Mouse (Mus musculus) forebrain, embryonic 16.5 days (tissue): ENCODE results near the gene Capzb. TPM values are rescaled to one million over a fixed set of nuclear protein-coding genes. Genes with fewer than 3 reads are reported as not detected.

Experiments used
- ATAC-seq: fragments of 200-750 bp; cut with Nextera tagmentation; 2 replicates; pipeline ENCODE4 v1.8.0; 2017; ENCODE audit warnings: mild to moderate bottlenecking, moderate library complexity
- H3K27ac ChIP-seq: fragments of 300-500 bp; sonication (generic); 2 replicates; pipeline ENCODE4 v1.5.1; 2014; ENCODE audit warnings: low read length, control low read depth
- H3K27me3 ChIP-seq: fragments of 300-500 bp; sonication (generic); replicated peaks from 2 replicates; pipeline ENCODE4 v1.6.1; 2014; ENCODE audit warnings: low read length; ENCODE audit not compliant: control insufficient read depth, insufficient read depth
- H3K36me3 ChIP-seq: fragments of 300-500 bp; sonication (generic); 2 replicates; pipeline ENCODE4 v1.6.1; 2014; ENCODE audit not compliant: control insufficient read depth, insufficient read depth
- H3K4me1 ChIP-seq: fragments of 300-500 bp; sonication (generic); replicated peaks from 2 replicates; pipeline ENCODE4 v1.6.1; 2014; ENCODE audit warnings: low read length; ENCODE audit not compliant: control insufficient read depth, insufficient read depth
- H3K4me2 ChIP-seq: fragments of 300-500 bp; sonication (generic); 2 replicates; pipeline ENCODE4 v1.6.1; 2014; ENCODE audit warnings: mild to moderate bottlenecking, low read length, control low read depth
- H3K4me3 ChIP-seq: fragments of 300-500 bp; sonication (generic); replicated peaks from 2 replicates; pipeline ENCODE4 v1.5.1; 2014; ENCODE audit warnings: mild to moderate bottlenecking, low read length, control low read depth
- H3K9ac ChIP-seq: fragments of 300-500 bp; sonication (generic); replicated peaks from 2 replicates; pipeline ENCODE4 v1.6.1; 2014; ENCODE audit warnings: low read depth, low read length, control low read depth
- H3K9me3 ChIP-seq: fragments of 300-500 bp; sonication (generic); 2 replicates; pipeline ENCODE4 v1.6.1; 2016; ENCODE audit warnings: low read length; ENCODE audit not compliant: control insufficient read depth
- WGBS: fragments of 180-500 bp; shearing (Covaris S2); extraction: QIAGEN DNeasy Blood & Tissue Kit; methylation state at CpG from one replicate; pipeline ENCODE4 v1.1.7; 2014; 5-methylcytosine and 5-hydroxymethylcytosine counted together
- polyA plus RNA-seq: library from polyadenylated mRNA; unstranded; fragments of >200 nt; fragmentation: Nextera tagmentation; extraction: Ambion mirVana; gene quantifications from 2 replicates; pipeline ENCODE4 v1.2.1, GENCODE M21; 2015

Capzb gene
- polyA plus RNA-seq, 1 experiment from 2014 or later = 311 TPM

- H3K4me3 ChIP-seq = no peak overlapping the region
- peaks cover 14% of the 10 kb centered on the region for H3K36me3 ChIP-seq
- H3K27ac ChIP-seq = no peak overlapping the region
- no peak overlapping the region for H3K9ac ChIP-seq
- WGBS = 85% methylated on average over 6 of the region's 6 CpGs
- no peaks in the 10 kb centered on the region for H3K27me3 ChIP-seq
- no peak for ATAC-seq
- no peak overlapping the region for H3K4me2 ChIP-seq
- no peaks in the 10 kb centered on the region for H3K4me1 ChIP-seq
- H3K9me3 ChIP-seq = no peaks in the 10 kb centered on the region
Measured at GRCm38 (mm10) chr4:139240334-139240733, 47.6 kb downstream of the Capzb start.

DNA sequence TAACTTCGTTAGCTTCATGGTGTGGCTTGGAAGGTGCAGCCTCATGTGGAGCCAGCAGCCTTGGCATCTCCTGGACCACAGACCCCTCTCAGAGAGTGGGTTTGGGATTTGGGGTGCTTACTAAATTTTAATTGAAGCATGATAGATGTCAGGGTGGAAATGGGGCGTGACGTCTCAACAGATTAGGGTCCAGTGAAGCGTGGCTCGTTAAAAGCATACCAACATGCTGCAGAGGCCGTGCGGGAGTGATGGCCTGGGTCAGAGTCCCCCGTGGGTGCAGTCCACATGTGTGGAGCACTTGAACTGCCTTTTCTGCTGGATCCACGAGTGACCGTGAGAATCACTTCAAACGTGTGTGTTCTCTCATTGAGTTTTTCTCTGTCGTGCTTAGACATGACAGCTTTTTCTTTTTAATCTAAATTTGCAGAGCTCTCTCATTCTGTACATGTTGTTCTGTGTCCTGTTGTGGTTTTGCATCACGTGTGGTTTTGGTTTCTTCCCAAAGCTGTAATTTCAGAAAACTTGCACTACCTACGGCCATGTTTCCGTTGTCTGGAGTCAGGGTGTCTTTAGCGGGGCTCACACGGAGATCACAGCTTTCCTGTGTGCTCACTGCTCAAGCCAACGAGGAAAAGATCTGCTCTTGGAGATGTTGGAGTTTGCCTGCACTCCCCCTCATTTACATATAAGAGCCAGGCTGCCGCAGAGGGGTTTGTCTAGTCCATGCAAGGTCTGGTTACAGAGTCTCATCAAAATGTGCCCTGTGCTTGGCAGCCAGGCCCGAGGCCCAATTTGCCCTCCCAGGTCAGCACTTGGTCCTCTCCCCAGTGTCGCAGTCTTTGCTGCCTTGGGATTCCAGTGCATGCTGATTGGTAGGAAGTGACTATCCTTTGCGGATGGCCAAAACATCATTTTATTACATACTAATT is 49.2 kb downstream of the Capzb start:
- peaks cover 14% of the 10 kb centered on the region for H3K36me3 ChIP-seq
- H3K27me3 ChIP-seq = no peaks in the 10 kb centered on the region
- H3K4me3 ChIP-seq = no peak overlapping the region
- ATAC-seq = no peak
- H3K27ac ChIP-seq = no peak overlapping the region
- peaks cover 15% of the 10 kb centered on the region for H3K4me1 ChIP-seq
- 57% methylated on average over 22 of the region's 22 CpGs for WGBS
- H3K4me2 ChIP-seq = no peak overlapping the region
- no peaks in the 10 kb centered on the region for H3K9me3 ChIP-seq
- no peak overlapping the region for H3K9ac ChIP-seq

DNA sequence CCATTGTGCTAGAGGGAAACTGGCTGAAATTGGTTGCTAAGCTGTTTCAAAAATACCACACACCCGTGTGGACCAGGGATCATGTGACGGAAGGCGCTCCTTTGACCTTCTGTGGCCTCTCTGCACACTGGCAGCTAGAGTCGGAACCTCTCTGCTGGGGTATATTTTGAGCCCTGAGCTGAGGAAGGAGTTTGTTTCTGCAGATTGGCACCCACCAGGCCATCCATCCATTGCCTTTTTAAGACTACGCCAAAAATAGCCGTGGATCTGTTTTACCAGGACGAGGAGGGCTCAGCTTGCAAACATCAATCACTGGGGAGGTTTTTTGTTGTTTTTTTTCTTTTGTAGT is 49.9 kb downstream of the Capzb start:
- Histone ChIP-seq H3K4me3 (no peak overlapping the region), H3K4me1 (peaks cover 21% of the 10 kb centered on the region), H3K27ac (no peak overlapping the region), H3K9me3 (no peaks in the 10 kb centered on the region), H3K4me2 (no peak overlapping the region), H3K9ac (no peak overlapping the region), H3K36me3 (peaks cover 14% of the 10 kb centered on the region), H3K27me3 (no peaks in the 10 kb centered on the region)
- 69% methylated on average over 7 of the region's 7 CpGs for WGBS
- ATAC-seq = no peak

DNA sequence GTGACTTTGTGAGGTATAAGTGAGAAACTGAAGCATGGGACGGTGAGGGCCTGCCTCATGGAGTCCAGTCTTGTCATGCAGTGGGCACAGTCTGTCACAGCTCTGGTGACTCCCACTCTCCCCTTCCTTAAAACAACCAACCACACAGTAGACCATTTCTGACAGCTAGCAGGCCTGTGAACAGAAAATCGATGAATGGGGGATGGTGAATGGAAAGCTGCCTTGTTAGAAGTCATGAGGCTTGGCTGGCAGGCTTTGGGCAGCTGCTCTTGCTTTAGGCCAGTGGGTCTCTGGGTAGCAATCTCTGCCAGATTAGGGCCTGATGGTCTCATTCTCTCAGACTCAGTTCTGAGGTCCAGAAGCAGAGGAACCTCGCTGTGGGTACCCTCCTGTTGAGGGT is 51.5 kb downstream of the Capzb start:
- H3K4me2 ChIP-seq = no peak overlapping the region
- no peak overlapping the region for H3K9ac ChIP-seq
- peaks cover 13% of the 10 kb centered on the region for H3K36me3 ChIP-seq
- no peaks in the 10 kb centered on the region for H3K27me3 ChIP-seq
- H3K4me3 ChIP-seq = no peak overlapping the region
- no peak for ATAC-seq
- peaks cover 21% of the 10 kb centered on the region for H3K4me1 ChIP-seq
- no peaks in the 10 kb centered on the region for H3K9me3 ChIP-seq
- H3K27ac ChIP-seq = no peak overlapping the region
- 86% methylated on average over 3 of the region's 3 CpGs for WGBS

GRCm38 (mm10) chr4:139244766-139245165 is 52.1 kb downstream of the Capzb start:
- Histone ChIP-seq H3K27me3 (no peaks in the 10 kb centered on the region), H3K4me2 (no peak overlapping the region), H3K9ac (no peak overlapping the region), H3K36me3 (peaks cover 9% of the 10 kb centered on the region), H3K9me3 (no peaks in the 10 kb centered on the region), H3K4me3 (no peak overlapping the region), H3K4me1 (peaks cover 21% of the 10 kb centered on the region), H3K27ac (no peak overlapping the region)
- ATAC-seq = no peak
- 87% methylated on average over 6 of the region's 6 CpGs for WGBS

DNA sequence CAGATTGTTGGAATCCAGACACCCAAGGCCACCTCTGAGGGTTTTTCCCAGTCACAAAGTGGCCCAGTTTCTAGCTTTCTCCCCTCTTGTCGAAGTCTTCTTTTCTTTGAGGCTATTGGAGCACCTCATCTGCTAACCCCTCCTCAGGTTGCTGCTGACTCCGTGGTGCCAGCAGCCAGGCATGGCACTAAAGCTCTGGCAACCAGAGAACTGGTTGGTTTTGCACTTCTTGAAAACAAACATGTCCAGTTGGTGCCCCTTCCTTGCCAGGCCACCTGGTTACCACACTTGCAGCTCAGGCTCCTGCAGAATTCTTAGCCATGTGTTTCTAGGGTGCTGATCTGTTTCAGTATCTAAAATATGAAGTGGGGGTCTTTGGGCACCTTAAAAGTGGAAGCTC is 52.8 kb downstream of the Capzb start:
- WGBS = 73% methylated on average over 2 of the region's 2 CpGs
- no peak overlapping the region for H3K4me2 ChIP-seq
- peaks cover 4% of the 10 kb centered on the region; the same call in 1 of the 2 replicates for H3K36me3 ChIP-seq
- no peak for ATAC-seq
- no peaks in the 10 kb centered on the region for H3K27me3 ChIP-seq
- H3K4me1 ChIP-seq = peaks cover 21% of the 10 kb centered on the region
- H3K4me3 ChIP-seq = no peak overlapping the region
- H3K27ac ChIP-seq = no peak overlapping the region
- no peak overlapping the region for H3K9ac ChIP-seq
- H3K9me3 ChIP-seq = no peaks in the 10 kb centered on the region

DNA sequence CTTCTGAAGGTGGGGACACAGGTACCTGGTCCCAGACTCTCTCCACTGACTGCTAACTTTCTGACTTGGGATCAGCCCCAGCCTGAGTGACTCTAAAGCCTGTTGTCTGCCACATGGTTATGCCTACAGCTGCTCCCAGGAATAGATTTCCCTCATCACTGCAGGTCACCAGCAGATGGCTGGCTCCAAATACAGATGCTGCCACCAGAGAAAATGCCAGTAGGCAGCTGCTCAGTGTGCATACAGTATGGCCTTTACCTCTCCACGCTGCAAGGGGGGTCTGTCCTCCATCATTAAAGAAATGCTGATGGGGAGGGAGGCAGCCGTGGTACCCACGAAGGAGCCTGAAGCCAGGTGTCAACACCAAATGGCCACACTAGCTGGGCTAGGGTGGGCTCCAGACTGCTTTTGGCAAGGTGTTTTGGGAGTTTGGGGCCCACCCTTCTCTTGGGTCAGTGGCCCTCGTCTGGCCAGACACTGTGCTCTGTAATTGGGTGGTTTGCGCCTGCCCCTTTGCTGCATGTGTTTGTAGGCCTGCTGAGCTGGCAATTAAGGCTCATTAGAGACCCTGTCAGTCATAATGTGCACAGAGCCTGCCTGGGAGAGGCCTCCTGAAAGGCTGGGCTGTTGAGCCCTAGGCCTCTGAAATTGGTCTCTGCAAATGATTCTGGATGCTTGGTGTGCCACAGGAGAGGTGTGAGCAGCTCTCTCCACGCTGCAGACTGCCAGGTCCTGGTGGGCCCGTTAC is 53.6 kb downstream of the Capzb start:
- Histone ChIP-seq H3K4me2 (no peak overlapping the region), H3K9ac (no peak overlapping the region), H3K27ac (peak overlapping the region; percentile 60), H3K27me3 (no peaks in the 10 kb centered on the region), H3K4me1 (peaks cover 24% of the 10 kb centered on the region), H3K9me3 (no peaks in the 10 kb centered on the region), H3K4me3 (no peak overlapping the region), H3K36me3 (no peaks in the 10 kb centered on the region)
- 9% methylated on average over 7 of the region's 7 CpGs for WGBS
- peak; percentile 85 for ATAC-seq

- no peaks in the 10 kb centered on the region for H3K9me3 ChIP-seq
Measured at GRCm38 (mm10) chr4:139247966-139248365, 55.3 kb downstream of the Capzb start.

GRCm38 (mm10) chr4:139248736-139249135 is 56.0 kb downstream of the Capzb start:
- Histone ChIP-seq H3K4me2 (no peak overlapping the region), H3K9ac (no peak overlapping the region), H3K4me3 (no peak overlapping the region), H3K9me3 (no peaks in the 10 kb centered on the region), H3K27me3 (no peaks in the 10 kb centered on the region), H3K27ac (no peak overlapping the region), H3K36me3 (no peaks in the 10 kb centered on the region), H3K4me1 (peaks cover 29% of the 10 kb centered on the region)
- no peak for ATAC-seq
- 72% methylated on average over 5 of the region's 5 CpGs for WGBS

More at GRCm38 (mm10) chr4:139247966-139248365, 55.3 kb downstream of the Capzb start:
- no peak for ATAC-seq
- Histone ChIP-seq H3K4me2 (no peak overlapping the region), H3K4me3 (no peak overlapping the region), H3K27me3 (no peaks in the 10 kb centered on the region), H3K4me1 (peaks cover 29% of the 10 kb centered on the region), H3K36me3 (no peaks in the 10 kb centered on the region), H3K9ac (no peak overlapping the region), H3K27ac (no peak overlapping the region)
- WGBS = 90% methylated on average over 7 of the region's 7 CpGs
